Mouse (Mus musculus) bone marrow macrophage, adult 2 months (primary cell): ENCODE data around the gene Tep1.

Experiments used
- CTCF ChIP-seq: IDR thresholded peaks from 2 replicates; pipeline ENCODE4 v1.5.1; 2012; ENCODE audit warnings: low read depth, mild to moderate bottlenecking, low read length, moderate library complexity
- POLR2A ChIP-seq: IDR thresholded peaks from 2 replicates; pipeline ENCODE4 v1.6.1; 2012; ENCODE audit warnings: mild to moderate bottlenecking, low read depth, low read length, borderline replicate concordance

DNA sequence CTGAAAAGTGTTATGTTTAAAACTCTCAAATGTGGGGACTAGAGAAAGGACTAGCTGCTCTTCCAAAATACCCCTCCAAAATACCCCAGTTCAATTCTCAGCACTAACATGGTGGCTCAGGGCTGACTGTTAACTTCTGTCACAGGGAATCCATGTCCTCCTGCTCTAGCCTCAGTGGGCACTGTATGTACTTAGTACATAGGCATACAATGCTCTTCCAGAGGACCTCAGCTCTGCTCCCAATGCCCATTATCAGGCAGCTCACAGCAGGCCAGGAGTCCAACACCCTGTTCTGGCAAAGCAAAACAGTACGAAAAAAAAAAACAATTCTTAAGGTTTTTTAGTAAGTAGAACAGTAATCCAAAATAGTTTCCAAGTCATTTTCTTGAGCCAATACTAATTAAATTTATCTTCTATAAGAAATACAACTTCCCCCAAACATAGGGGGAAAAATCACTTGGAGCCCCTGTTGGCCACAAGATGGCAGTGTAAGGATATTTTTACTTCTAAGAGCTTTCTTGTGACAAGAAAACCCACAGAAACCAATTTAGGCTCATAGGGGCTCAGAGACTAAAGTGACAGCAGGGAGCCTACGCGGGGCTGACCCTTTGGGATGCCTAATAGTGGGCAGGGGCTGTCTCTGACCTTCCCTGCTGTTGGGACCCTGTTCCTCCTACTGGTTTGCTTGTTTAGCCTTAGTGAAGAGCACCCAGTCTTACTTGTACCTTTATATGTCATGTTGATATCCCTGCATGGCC, 70.7 kb downstream of the Tep1 start:
- TF ChIP-seq CTCF: peak; percentile 40; the same call in 1 of the 2 replicates
- TF ChIP-seq POLR2A: no peak
